Mouse (Mus musculus) liver, embryonic 16.5 days (tissue): Measurements from ENCODE around the gene Skap1. TPM values are rescaled to one million over a fixed set of nuclear protein-coding genes. Genes with fewer than 3 reads are reported as not detected.

Experiments used
- ATAC-seq: fragments of 200-750 bp; cut with Nextera tagmentation; 2 replicates; pipeline ENCODE4 v1.8.0; 2017; ENCODE audit warnings: low read depth, mild to moderate bottlenecking, moderate number of reproducible peaks, moderate library complexity
- H3K27ac ChIP-seq: fragments of 300-500 bp; sonication (generic); 2 replicates; pipeline ENCODE4 v1.5.1; 2014; ENCODE audit warnings: mild to moderate bottlenecking, low read length
- H3K27me3 ChIP-seq: fragments of 300-500 bp; sonication (generic); 2 replicates; pipeline ENCODE4 v1.6.1; 2014; ENCODE audit warnings: low read depth, low read length, mixed read lengths; ENCODE audit not compliant: control insufficient read depth, insufficient read depth
- H3K36me3 ChIP-seq: fragments of 300-500 bp; sonication (generic); 2 replicates; pipeline ENCODE4 v1.6.1; 2014; ENCODE audit warnings: mild to moderate bottlenecking; ENCODE audit not compliant: control insufficient read depth, insufficient read depth
- H3K4me1 ChIP-seq: fragments of 300-500 bp; sonication (generic); 2 replicates; pipeline ENCODE4 v1.6.1; 2014; ENCODE audit warnings: low read depth, low read length, mixed read lengths; ENCODE audit not compliant: control insufficient read depth
- H3K4me2 ChIP-seq: fragments of 300-500 bp; sonication (generic); 2 replicates; pipeline ENCODE4 v1.6.1; 2014; ENCODE audit warnings: low read depth, low read length, mixed read lengths
- H3K4me3 ChIP-seq: fragments of 300-500 bp; sonication (generic); 2 replicates; pipeline ENCODE4 v1.5.1; 2014; ENCODE audit warnings: low read depth, mild to moderate bottlenecking, low read length
- H3K9ac ChIP-seq: fragments of 300-500 bp; sonication (generic); 2 replicates; pipeline ENCODE4 v1.6.1; 2014; ENCODE audit warnings: low read depth, low read length
- H3K9me3 ChIP-seq: fragments of 300-500 bp; sonication (generic); replicated peaks from 2 replicates; pipeline ENCODE4 v1.6.1; 2016; ENCODE audit warnings: low read length; ENCODE audit not compliant: control insufficient read depth
- WGBS: fragments of 180-500 bp; shearing (Covaris S2); extraction: QIAGEN DNeasy Blood & Tissue Kit; methylation state at CpG from one replicate; pipeline ENCODE4 v1.1.7; 2014; ENCODE audit not compliant: insufficient replicate concordance; 5-methylcytosine and 5-hydroxymethylcytosine counted together
- polyA plus RNA-seq: library from polyadenylated mRNA; unstranded; fragments of >200 nt; fragmentation: Nextera tagmentation; extraction: Ambion mirVana; gene quantifications from 2 replicates; pipeline ENCODE4 v1.2.1, GENCODE M21; 2015

The Skap1 gene
- polyA plus RNA-seq, 1 experiment from 2014 or later: 0.12 TPM

- H3K4me2 ChIP-seq: no peak overlapping the region
- no peak overlapping the region for H3K27ac ChIP-seq
- no peaks in the 10 kb centered on the region for H3K36me3 ChIP-seq
- H3K9ac ChIP-seq: no peak overlapping the region
- H3K4me1 ChIP-seq: no peaks in the 10 kb centered on the region
- WGBS: 68% methylated on average over 3 of the region's 3 CpGs
- no peak for ATAC-seq
- H3K4me3 ChIP-seq: no peak overlapping the region
- H3K9me3 ChIP-seq: no peaks in the 10 kb centered on the region
- H3K27me3 ChIP-seq: no peaks in the 10 kb centered on the region; the same call in 1 of the 2 replicates
These were observed 138.4 kb downstream of the Skap1 start for GRCm38 (mm10) chr11:96602806-96603205.

- 28% methylated on average over 6 of the region's 6 CpGs for WGBS
- no peak overlapping the region for H3K4me3 ChIP-seq
- no peak overlapping the region for H3K9ac ChIP-seq
- H3K4me2 ChIP-seq: no peak overlapping the region
- no peaks in the 10 kb centered on the region for H3K9me3 ChIP-seq
- H3K4me1 ChIP-seq: no peaks in the 10 kb centered on the region
- no peaks in the 10 kb centered on the region; the same call in 1 of the 2 replicates for H3K27me3 ChIP-seq
- H3K36me3 ChIP-seq: no peaks in the 10 kb centered on the region
- H3K27ac ChIP-seq: no peak overlapping the region
- no peak for ATAC-seq
These were observed 139.9 kb downstream of the Skap1 start for GRCm38 (mm10) chr11:96604306-96604705.

GRCm38 (mm10) chr11:96604751-96605450, 140.5 kb downstream of the Skap1 start:
- Histone ChIP-seq H3K4me2 (no peak overlapping the region), H3K4me3 (no peak overlapping the region), H3K4me1 (no peaks in the 10 kb centered on the region), H3K36me3 (no peaks in the 10 kb centered on the region), H3K9me3 (no peaks in the 10 kb centered on the region), H3K9ac (no peak overlapping the region), H3K27me3 (no peaks in the 10 kb centered on the region; the same call in 1 of the 2 replicates), H3K27ac (no peak overlapping the region)
- 45% methylated on average over 7 of the region's 7 CpGs for WGBS
- ATAC-seq: no peak

GRCm38 (mm10) chr11:96605516-96605915, 141.1 kb downstream of the Skap1 start:
- Histone ChIP-seq H3K36me3 (no peaks in the 10 kb centered on the region), H3K27me3 (no peaks in the 10 kb centered on the region; the same call in 1 of the 2 replicates), H3K4me1 (no peaks in the 10 kb centered on the region), H3K9ac (no peak overlapping the region), H3K4me3 (no peak overlapping the region), H3K9me3 (no peaks in the 10 kb centered on the region), H3K27ac (no peak overlapping the region), H3K4me2 (no peak overlapping the region)
- 68% methylated on average over 6 of the region's 6 CpGs for WGBS
- ATAC-seq: no peak

- Histone ChIP-seq H3K27ac (no peak overlapping the region), H3K4me3 (no peak overlapping the region), H3K27me3 (no peaks in the 10 kb centered on the region), H3K9ac (no peak overlapping the region), H3K36me3 (no peaks in the 10 kb centered on the region), H3K4me2 (no peak overlapping the region), H3K9me3 (no peaks in the 10 kb centered on the region), H3K4me1 (no peaks in the 10 kb centered on the region)
- 68% methylated on average over 11 of the region's 11 CpGs for WGBS
- ATAC-seq: no peak
These were observed 148.2 kb downstream of the Skap1 start for GRCm38 (mm10) chr11:96612596-96612995.

GRCm38 (mm10) chr11:96616792-96617191, 152.4 kb downstream of the Skap1 start:
- 26% methylated on average over 4 of the region's 5 CpGs for WGBS
- Histone ChIP-seq H3K36me3 (no peaks in the 10 kb centered on the region), H3K27ac (no peak overlapping the region), H3K9me3 (no peaks in the 10 kb centered on the region), H3K4me2 (no peak overlapping the region), H3K9ac (no peak overlapping the region), H3K4me1 (no peaks in the 10 kb centered on the region), H3K4me3 (no peak overlapping the region), H3K27me3 (no peaks in the 10 kb centered on the region; the same call in 1 of the 2 replicates)
- no peak for ATAC-seq

- Histone ChIP-seq H3K9me3 (no peaks in the 10 kb centered on the region), H3K4me1 (no peaks in the 10 kb centered on the region; the same call in 1 of the 2 replicates), H3K36me3 (no peaks in the 10 kb centered on the region), H3K4me3 (no peak overlapping the region), H3K9ac (no peak overlapping the region), H3K4me2 (no peak overlapping the region), H3K27ac (no peak overlapping the region), H3K27me3 (no peaks in the 10 kb centered on the region; the same call in 1 of the 2 replicates)
- no peak for ATAC-seq
- 44% methylated on average over 16 of the region's 16 CpGs for WGBS
These were observed 154.5 kb downstream of the Skap1 start for GRCm38 (mm10) chr11:96618789-96619445.

GRCm38 (mm10) chr11:96619576-96619975, 155.2 kb downstream of the Skap1 start:
- 40% methylated on average over 5 of the region's 5 CpGs for WGBS
- no peaks in the 10 kb centered on the region; the same call in 1 of the 2 replicates for H3K27me3 ChIP-seq
- no peak for ATAC-seq
- no peaks in the 10 kb centered on the region for H3K9me3 ChIP-seq
- no peak overlapping the region for H3K4me2 ChIP-seq
- H3K9ac ChIP-seq: no peak overlapping the region
- H3K36me3 ChIP-seq: no peaks in the 10 kb centered on the region
- no peaks in the 10 kb centered on the region; the same call in 1 of the 2 replicates for H3K4me1 ChIP-seq
- H3K27ac ChIP-seq: no peak overlapping the region
- no peak overlapping the region for H3K4me3 ChIP-seq

- Histone ChIP-seq H3K27me3 (no peaks in the 10 kb centered on the region; the same call in 1 of the 2 replicates), H3K4me1 (no peaks in the 10 kb centered on the region; the same call in 1 of the 2 replicates), H3K36me3 (no peaks in the 10 kb centered on the region), H3K27ac (no peak overlapping the region), H3K4me3 (no peak overlapping the region), H3K9me3 (no peaks in the 10 kb centered on the region), H3K4me2 (no peak overlapping the region), H3K9ac (no peak overlapping the region)
- ATAC-seq: no peak
- 33% methylated on average over 7 of the region's 7 CpGs for WGBS
These were observed 155.6 kb downstream of the Skap1 start for GRCm38 (mm10) chr11:96620006-96620405.
